Mouse (Mus musculus) cerebellum, adult 8-10 months (tissue): ENCODE data around the gene Soat2.

Experiments
- DNase-seq: peaks from one replicate; pipeline ENCODE4 v3.0.0; 2022

The Soat2 gene

DNA sequence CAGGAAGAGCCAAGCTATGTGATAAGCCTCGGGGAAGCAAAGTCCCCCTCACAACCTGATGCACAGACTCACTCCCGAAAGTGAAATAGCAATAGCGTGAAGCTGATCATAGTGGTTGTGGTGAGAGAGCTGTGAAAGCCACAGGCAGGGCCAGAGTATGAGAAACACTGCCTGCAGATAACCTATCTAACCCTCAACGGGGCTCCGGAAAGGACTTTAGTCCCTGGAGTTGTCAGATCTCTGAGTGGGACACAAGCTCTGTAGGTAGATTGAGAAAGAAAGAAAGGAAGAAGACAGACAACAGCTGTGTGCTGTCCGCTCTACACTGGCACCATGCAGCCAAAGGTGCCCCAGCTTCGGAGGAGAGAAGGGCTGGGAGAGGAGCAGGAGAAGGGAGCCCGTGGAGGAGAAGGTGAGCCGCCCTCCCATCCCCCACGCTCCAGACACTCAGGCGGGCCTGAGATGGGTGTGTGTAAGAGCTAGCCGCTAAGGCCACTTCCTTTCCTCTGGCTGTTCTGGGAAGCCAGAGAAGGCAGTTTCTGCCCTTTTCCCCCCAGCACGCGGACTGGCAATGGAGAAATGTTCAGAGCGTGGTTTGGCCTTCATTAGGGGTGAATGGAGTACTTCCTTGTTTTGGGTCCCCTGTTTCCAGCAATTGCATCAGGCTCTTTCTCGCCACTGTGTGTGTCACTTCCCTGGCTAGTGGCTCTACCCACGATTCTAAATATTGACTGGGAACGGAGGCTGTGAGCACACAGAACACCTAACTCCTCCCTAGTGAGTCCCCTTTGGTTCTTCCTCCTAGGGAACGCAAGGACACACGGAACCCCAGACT, at the start of gene Soat2:
TSS of gene Soat2 (plus strand) at position 226 of the 835 bp plus-strand sequence.
- DNase-seq = no peak

GRCm38 (mm10) chr15:102100996-102101671, 49.2 kb upstream of the Soat2 start:
- peak; percentile 26 for DNase-seq

GRCm38 (mm10) chr15:102101672-102102541, 48.4 kb upstream of the Soat2 start:
- DNase-seq = no peak

DNA sequence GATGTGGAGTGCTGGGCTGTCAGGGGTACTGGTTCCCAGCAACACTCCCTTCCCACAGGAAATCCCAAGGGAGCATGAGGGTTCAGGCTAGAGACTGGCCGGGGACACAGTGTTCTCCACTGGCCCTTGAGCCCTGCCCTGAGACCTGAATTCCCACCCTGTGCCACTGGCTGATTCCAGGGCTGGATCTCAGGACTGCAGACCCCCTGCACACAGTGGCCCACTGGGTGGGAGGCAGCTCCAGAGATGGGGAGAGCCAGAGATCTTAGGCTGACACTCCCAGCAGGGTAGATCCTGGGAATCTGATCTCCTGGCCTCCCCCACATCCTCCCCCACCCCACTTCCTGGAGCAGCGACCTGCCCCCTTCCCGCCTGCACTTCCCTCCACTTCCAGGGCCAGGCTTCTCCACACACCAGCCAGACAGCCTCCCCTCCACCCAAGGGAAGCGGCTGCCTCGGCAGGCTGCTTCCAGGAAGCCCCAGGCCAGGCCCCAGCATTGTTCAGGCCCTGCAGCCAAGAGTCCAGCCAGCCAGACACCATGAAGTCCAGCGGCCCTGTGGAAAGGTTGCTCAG, 47.7 kb upstream of the Soat2 start:
- no peak for DNase-seq

DNA sequence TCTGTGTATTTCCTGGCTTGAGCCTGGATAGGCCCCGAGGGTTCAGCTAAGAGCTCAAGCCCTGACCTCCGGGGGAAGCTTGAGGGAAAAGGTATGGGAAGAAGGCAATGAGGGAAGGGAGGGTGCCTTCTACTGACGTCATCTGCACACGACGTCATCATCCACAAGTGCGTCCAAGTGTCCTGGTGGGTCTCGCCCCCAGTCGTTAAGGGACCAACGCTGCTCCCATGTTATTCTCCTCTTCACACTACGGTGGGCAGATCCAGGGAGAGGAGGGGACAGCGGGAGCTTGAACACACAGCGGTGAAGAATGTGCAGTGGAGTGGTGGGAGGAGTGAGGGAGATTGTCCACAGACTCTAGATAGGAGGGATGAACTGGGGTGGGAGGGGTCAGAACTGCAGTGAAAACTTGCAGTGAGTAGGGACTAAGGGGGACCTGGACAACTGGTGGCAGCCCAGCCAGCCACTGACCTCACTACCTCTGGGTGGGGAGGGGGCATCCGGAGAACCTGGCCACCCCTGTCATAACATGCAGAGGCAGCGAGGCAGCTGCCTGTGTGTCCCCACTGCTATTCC, 46.9 kb upstream of the Soat2 start:
- DNase-seq = peak; percentile 8

DNA sequence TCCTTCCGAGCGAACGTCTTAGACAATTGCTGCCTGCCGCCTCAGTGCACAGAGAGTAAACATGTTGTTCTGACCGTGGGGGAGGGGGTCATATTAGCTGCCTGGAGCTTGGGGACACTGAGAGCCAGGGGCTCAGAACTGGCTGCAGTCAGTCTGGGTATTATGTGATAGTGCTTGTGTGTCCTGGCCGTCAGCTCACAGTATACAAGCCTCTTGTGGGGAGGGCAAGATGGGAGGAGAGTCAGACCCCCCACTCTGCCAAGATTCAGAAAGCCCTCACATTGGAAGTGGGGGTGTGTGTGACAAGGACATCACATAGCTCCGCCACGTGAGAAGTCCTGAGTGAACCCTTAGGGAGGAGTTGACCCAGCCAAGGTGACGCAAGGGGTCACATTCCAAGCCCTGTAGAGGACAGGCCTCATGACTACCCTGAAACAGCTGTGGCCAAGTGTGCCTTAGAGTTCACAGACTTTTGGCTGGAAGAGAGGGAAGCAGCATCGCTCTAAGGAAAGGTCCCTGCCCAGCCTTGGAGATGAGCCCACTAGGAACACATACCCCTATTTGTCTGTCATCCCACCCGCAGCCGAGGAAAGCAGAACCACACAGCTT, 46.3 kb upstream of the Soat2 start:
- peak; percentile 15 for DNase-seq

GRCm38 (mm10) chr15:102105360-102105759, 45.0 kb upstream of the Soat2 start:
- no peak for DNase-seq

GRCm38 (mm10) chr15:102105764-102106730, 44.3 kb upstream of the Soat2 start:
- no peak for DNase-seq

DNA sequence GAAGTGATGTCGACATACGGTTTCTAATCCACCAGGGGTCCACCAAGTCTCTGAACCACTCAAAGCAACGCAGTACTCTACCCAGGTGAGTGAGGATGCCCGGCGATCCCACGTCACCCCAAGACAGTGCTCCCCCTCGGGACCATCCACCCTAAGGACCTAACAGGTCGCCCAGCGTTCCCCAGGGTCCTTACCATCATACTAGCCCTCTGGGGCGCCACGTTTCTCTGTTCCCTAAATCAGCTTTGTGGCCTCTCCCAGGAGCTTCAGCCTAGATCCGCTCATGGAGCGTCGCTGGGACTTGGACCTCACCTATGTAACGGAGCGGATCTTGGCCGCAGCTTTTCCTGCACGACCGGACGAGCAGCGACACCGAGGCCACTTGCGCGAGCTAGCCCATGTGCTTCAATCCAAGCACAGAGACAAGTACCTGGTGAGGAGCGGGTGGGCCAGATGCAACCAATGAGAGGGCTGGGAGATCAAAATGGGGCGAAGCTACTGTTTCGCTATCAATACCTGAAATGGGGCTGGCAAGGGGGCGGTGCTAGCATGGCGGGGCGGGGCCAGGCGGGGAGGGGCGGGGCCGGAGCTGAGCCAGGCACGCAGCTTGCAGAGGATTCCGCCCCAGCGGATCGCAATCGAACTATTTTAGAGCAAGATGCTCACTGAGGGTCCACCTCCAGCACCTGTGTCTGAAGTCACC, 43.4 kb upstream of the Soat2 start:
- no peak for DNase-seq

- peak; percentile 82 for DNase-seq
These were observed 42.4 kb upstream of the Soat2 start for GRCm38 (mm10) chr15:102107689-102108573.

GRCm38 (mm10) chr15:102108651-102109525, 41.4 kb upstream of the Soat2 start:
- DNase-seq = peak; percentile 84

- no peak for DNase-seq
These were observed 40.1 kb upstream of the Soat2 start for GRCm38 (mm10) chr15:102110271-102110670.

DNA sequence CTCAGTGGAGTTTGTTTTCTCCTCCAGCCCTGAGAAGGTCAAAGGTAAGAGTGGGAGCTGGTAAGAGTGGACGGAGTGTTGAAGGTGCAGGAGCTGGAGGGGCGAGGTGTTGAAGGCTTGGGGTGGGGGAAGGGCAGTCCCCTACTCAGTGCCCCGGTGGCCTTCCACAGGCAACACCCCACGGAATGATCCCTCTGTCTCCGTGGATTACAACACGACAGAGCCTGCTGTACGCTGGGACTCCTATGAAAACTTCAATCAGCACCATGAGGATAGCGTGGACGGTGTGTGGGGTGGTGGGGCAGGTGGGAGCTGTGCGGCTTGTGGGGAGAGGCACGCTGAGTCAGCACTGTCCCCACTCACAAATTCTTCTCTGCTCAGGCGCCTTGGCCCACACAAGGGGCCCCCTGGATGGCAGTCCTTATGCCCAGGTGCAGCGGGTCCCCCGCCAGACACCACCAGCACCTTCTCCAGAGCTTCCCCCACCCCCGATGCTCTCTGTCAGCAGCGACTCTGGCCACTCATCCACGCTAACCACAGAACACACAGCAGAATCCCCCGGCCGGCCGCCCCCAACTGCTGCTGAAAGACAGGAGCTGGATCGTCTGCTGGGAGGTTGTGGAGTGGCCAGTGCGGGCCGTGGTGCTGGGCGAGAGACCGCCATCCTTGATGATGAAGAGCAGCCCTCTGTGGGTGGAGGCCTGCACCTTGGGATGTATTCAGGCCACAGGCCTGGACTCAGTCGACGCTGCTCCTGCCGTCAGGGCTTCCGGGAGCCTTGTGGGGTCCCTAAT, 39.4 kb upstream of the Soat2 start:
- DNase-seq = no peak

- no peak for DNase-seq
These were observed 38.9 kb upstream of the Soat2 start for GRCm38 (mm10) chr15:102111495-102111829.

DNA sequence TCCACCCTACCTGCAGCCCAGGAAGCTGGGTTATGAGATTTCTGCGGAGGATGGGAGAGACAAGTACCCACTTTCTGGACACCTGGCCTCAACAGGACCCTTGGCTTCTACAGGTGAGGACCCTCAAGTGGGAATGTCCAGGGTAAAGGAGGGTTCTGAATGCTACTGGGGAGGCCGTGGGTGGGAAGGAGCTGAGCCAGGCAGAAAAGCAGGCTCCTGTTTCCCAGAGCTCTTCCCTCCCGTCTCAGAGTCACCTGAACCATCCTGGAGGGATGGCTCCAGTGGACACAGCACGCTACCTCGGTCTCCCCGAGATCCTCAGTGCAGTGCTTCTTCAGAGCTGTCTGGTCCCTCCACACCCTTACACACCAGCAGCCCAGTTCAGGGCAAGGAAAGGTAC, 38.1 kb upstream of the Soat2 start:
- no peak for DNase-seq

DNA sequence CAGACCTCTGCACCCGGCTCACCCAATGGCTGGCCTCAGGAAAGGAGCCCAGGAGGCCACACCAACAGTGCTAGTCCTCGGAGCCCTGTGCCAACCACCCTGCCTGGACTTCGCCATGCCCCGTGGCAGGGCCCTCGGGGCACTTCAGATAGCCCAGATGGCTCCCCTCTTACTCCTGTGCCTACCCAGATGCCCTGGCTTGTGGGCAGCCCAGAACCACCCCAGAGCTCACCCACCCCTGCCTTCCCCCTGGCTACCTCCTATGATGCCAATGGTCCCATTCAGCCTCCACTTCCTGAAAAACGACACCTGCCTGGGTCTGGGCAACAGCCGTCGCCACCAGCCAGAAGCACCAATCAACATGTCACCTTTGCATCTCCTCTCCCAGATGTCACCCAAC, 37.5 kb upstream of the Soat2 start:
- no peak for DNase-seq

- no peak for DNase-seq
These were observed 36.7 kb upstream of the Soat2 start for GRCm38 (mm10) chr15:102113674-102114073.
